Mouse (Mus musculus) CD4-positive helper T cell, adult 2 months (primary cell): ENCODE measurements around the gene Fam168a.
"Not testable (repeated sequence)": the region's sequence is repeated elsewhere in the genome, so short reads cannot be mapped to it uniquely, and the experiment has no call there.

ENCODE experiments used
- DNase-seq: peaks from one replicate; pipeline ENCODE4 v3.0.0-alpha.2; 2012; ENCODE audit warnings: low read depth, missing footprints, low spot score

Gene Fam168a

GRCm38 (mm10) chr7:100840906-100841305 is 134.5 kb downstream of the Fam168a start:
- DNase-seq, result no peak

GRCm38 (mm10) chr7:100841608-100842007 is 135.2 kb downstream of the Fam168a start:
- DNase-seq, result no peak

GRCm38 (mm10) chr7:100842175-100842574 is 135.7 kb downstream of the Fam168a start:
- DNase-seq, result no peak

DNA sequence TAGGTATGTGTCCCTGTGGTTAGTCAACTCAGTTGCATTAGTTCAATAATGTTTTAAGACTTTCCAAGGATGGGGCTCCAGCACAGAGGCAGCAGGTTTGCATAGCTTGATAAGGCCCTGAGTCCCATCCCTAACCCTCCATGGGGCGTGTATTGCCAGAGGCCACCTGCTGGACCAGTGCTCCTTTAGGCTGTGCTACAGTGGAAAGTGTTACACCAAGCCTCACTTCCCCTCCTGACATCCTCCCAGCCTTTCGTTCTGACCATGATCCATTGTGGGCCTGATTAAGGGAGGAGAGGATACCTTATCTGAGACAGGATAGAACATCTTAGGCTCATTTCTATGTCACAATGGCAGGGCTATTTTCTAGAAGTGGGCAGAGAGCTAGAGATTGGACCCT is 137.4 kb downstream of the Fam168a start:
- no peak for DNase-seq

DNA sequence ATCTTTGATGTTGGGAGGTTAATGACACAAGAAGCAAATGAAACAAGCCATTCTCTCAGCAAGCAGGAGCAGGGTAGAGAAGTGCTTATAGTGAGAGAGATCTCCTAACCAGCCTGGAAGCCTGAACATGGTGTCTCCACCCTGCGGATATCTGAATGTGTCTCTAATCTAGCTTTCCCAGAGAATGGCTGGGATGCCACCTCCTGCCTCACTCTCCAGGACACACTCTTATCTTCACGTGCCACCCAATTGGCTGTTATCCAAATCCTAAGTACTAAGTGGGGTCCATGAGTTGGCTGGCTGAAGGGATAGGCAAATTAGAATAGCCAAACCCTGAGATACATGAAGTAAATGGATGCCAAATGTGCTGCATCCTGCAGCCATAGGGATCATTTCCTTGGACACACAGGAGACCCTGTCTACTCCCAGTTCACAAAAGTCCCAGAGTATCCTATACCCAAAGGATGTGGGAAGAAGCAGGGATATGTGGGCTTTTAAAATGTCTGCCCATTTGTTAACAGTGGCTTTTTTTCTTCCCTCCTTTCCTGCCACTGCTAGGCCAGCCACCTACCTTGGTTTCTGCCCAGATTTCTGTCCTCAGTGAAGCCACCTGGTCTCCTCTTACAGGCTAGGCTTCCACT is 138.1 kb downstream of the Fam168a start:
- no peak for DNase-seq

- no peak for DNase-seq
These were observed 138.6 kb downstream of the Fam168a start for GRCm38 (mm10) chr7:100845026-100845400.

DNA sequence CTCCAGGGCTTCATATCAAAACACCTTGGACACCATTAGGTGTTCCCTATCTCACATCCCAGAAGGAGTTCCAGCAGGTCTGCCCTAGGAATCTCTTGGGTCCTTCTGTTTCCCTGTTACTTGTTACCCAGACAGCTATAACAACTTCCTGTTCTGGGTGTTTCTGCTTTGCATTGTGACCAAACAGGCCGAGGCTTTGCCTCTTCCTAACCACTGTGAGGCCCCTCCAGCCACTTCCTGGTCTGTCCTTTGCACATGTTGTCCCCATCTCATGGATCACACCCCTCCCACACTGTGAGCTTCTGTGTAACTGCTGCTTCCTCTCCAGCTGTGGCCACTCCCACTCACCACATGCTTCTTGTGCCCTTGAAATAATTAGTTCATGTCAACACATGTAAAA is 139.0 kb downstream of the Fam168a start:
- DNase-seq, result peak; percentile 60

DNA sequence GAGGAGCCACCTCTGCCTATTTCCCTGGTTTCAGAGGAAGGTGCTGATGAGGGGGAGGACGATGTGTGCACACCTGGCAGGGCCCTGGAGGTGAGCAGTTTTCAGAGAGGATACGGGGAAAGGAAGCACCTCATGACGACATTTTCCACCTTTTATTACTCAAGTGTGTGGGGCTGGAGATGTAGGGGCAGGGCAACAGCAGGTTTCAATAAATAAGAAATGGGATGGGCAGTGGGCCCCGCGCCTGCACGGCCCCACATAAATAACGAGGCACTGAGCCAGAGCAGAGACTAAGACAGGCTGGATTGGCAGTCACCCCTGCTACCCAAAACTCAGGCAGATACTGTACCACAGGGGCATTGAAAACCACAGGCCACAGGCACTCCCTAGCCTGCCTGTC is 139.6 kb downstream of the Fam168a start:
- DNase-seq, result not testable (repeated sequence)

- DNase-seq, result no peak
These were observed 140.7 kb downstream of the Fam168a start for GRCm38 (mm10) chr7:100847131-100847530.

- DNase-seq, result peak; percentile 67
These were observed 142.3 kb downstream of the Fam168a start for GRCm38 (mm10) chr7:100848744-100849143.

GRCm38 (mm10) chr7:100849508-100849907 is 143.1 kb downstream of the Fam168a start:
- no peak for DNase-seq

GRCm38 (mm10) chr7:100851481-100852356 is 145.3 kb downstream of the Fam168a start:
- no peak for DNase-seq

DNA sequence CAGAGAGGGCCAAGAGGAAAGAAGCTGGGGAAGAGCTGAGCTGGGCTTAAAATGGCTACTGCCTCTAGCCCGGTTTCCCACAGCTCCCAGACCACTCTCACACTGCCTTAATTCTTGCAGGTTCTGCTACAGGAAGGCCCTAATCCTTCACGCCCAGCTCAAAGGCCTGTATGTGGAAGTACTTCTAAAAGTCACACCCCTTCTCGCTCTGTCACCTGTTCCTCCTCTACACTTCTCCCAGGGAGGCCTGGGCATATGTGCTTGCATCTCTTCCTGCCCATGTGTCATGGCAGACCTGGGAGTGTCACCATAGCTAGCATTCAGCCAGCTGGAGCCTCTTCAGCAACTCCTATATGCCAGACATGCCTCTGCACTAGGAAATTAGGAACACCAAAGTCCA is 147.0 kb downstream of the Fam168a start:
- no peak for DNase-seq

- DNase-seq, result no peak
These were observed 147.8 kb downstream of the Fam168a start for GRCm38 (mm10) chr7:100854137-100854814.

GRCm38 (mm10) chr7:100854861-100855260 is 148.4 kb downstream of the Fam168a start:
- DNase-seq, result no peak

DNA sequence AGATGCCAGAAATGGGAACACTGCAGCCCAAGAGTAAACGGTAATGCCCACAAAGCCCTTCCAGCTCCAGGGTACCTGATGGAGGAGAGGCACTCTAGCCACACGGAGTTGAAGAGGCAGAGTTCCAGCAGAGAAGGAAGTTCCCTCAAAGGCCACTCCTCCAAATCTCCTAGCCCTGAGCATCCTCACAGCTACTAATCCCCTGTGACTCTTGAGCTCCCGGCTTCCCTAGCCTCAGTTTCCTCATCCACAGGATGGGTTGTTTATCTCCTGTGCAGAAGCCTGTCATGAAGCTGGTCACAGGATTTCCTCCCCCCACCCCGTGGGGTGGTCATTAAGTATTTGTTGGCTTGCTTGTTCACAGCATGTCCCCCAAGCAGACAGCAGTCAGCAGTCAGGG is 148.9 kb downstream of the Fam168a start:
- peak; percentile 34 for DNase-seq

- DNase-seq, result peak; percentile 84
These were observed 149.5 kb downstream of the Fam168a start for GRCm38 (mm10) chr7:100855795-100856573.

GRCm38 (mm10) chr7:100860450-100860849 is 154.0 kb downstream of the Fam168a start:
- no peak for DNase-seq

DNA sequence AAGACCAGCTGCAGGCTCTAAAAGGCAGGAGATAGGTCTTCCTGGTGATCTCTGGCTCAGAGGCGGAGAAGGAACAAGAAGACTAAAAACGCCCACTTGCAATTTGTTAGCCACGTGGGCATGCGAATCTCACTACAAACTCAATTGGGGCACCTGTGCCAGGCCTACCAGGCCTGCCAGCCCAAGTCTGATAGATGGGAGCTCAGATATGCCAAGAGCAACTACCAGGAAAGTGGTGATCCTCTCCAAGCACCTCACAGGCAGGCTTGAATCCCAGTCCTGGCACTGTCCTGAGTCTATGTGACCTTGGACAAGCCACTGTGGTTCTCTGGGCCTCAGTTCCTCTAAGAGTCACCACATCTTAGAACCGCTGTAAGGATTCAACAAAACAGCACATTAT is 154.8 kb downstream of the Fam168a start:
- DNase-seq, result no peak

- no peak for DNase-seq
These were observed 155.9 kb downstream of the Fam168a start for GRCm38 (mm10) chr7:100862353-100862752.

DNA sequence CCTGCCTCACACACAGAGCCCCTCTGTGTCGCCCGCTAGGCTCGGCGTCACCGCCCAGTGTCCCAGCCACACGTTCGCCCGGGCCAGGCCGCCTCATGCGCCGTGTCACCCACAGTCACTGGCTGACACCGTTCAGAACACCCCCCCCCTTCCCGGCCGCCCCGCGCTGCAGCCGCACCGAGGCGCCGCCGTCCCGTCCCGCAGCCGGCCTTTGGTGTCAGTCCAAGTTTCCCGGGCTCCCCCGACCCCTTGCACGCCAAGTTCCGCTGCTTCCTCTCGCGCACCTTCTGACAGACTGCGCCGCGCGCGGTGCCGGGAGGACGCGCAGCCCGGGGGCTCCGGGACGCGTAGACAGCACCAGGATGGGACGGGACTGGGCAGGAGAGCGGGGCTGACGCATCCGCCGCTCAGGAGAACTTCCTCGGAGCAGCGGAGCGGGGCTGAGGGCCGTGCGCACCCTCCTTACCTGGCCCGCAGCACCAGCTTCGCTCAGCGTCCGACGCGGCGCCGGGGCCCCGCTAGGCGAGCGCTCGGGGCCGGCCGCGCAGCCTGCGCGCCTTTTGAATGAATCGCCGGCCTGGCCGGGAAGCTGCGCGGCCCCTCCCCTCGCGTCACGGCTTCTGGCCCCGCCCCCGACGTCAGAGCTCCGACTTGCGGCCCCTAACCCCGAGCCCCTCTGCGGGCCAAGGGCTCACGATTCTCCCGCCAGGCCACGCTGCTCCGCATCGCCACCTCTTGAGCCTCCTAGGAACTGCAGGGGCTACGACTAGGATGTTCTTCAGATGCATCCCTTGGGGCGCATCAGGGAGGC is 156.6 kb downstream of the Fam168a start, which contains the start of gene Relt:
Gene Relt (minus strand): TSS at position 619 of the 811 bp plus-strand sequence.
- peak; percentile 97 for DNase-seq
